Mouse (Mus musculus) embryo, embryonic 10.5 days (tissue): Measurements from ENCODE around the gene Cd200r4.
"Not testable (repeated sequence)": the region's sequence is repeated elsewhere in the genome, so short reads cannot be mapped to it uniquely, and the experiment has no call there.

Experiments used
- DNase-seq: peaks from one replicate; pipeline ENCODE4 v3.0.0-alpha.2; 2015; ENCODE audit warnings: low spot score

Gene Cd200r4

GRCm38 (mm10) chr16:44811544-44811943 is at the start of gene Cd200r4:
Gene Cd200r4, plus strand, starts transcription at chr16:44811733.
- DNase-seq = no peak

GRCm38 (mm10) chr16:44761811-44762210 is 49.7 kb upstream of the Cd200r4 start:
- DNase-seq = no peak

GRCm38 (mm10) chr16:44765555-44766319 is 45.8 kb upstream of the Cd200r4 start, which contains the start of gene Cd200r1:
Gene Cd200r1, plus strand, starts transcription at chr16:44765736.
- no peak for DNase-seq

DNA sequence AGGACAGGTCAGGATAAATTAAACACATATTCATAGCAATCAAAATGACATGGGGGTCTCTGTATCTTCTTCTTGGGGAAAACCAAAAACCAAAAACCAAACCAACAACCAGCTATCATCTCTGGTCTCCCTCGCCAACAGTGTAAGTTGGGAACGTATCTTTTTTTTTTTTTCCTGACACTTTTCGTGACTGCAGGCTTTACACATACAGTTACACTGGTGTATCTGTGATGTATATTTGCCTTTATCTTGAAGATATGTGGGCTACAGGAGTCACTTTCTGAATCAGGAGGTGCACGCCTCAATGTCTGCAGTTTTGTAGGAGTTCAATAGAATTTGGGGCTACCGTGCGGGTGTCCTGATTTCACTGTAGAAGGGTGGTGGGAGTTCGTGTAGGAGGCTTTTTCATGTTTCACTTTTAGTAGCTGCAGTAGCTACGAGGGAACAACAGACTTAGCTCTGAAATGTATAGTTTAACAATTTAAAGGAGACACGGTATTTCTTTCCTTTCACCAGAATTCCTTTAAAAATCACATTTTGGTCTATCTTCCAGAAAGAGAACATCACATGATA is 45.1 kb upstream of the Cd200r4 start:
- DNase-seq = no peak

- DNase-seq = no peak
Measured at GRCm38 (mm10) chr16:44767506-44767905, 44.0 kb upstream of the Cd200r4 start.

DNA sequence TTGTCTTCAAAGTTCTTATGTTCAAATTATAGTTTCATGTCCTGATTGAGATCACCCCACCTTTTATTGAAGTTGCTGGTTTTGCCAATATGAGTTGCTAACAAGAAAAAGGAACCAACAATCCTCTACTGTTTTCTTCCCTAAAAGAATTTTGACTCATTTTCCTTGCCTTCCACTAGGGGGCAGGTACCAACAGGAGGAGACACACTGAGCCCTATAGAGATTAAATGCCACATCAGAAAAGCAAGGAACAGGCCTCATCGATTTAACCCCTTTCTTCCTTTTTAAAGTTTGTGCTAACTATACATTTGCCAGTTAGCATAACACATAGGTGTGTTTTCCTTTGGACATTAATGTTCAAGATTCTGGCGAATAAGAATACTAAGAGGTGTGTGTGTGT is 43.6 kb upstream of the Cd200r4 start:
- DNase-seq = peak; percentile 58

GRCm38 (mm10) chr16:44772577-44772976 is 39.0 kb upstream of the Cd200r4 start:
- no peak for DNase-seq

DNA sequence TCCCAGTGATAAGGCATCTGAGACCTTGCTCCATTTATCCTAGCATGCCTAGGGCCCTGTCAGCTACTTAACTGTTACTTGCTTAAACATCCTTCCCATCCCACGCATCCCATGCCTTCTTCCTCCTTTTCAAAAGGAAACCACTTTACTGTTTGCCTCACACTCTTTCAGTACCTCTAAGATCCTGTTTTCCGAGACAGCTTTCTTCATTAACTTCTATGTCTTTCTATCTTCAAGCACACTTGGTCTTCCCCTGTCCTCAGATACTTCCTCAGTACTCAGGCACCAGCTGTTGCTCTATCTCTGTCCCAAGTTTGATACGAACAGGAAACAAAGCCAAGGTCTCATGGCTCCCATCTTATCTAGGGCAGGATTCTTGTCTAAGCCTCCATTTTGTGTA is 37.9 kb upstream of the Cd200r4 start:
- no peak for DNase-seq

GRCm38 (mm10) chr16:44774201-44774600 is 37.3 kb upstream of the Cd200r4 start:
- DNase-seq = no peak

GRCm38 (mm10) chr16:44778538-44779147 is 32.9 kb upstream of the Cd200r4 start:
- no peak for DNase-seq

DNA sequence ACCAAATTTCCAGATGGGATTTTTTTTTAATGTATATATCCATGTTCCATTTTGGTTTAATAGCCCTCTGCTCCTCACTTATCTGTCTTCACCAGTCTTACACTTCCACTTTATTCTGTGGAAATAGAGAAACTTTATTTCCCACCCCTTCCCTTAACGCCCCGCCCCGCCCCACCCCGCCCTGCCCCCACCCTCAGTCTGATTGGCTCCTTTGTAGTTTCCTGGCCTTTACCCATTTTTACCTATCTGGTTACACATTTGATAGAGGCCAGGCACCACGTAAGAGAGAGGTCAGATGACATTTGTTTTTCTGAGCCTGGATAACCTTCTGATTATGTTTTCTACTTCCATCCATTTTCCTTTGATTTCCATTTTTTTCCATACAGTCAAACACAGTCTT is 32.0 kb upstream of the Cd200r4 start:
- no peak for DNase-seq

DNA sequence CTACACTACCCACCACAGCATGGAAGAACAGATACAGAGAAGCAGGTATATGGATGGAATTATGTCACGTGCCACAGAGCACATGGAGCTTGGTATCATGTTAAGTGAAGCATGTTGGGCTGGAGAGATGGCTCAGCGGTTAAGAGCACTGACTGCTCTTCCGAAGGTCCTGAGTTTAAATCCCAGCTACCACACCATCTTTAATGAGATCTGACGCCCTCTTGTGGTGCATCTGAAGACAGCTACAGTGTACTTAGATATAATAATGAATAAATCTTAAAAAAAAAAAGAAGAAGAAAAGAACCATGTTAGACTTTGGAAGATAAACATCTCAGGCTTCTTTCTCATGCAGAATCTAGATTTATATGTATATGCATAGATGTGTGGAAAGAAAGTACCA is 30.8 kb upstream of the Cd200r4 start:
- DNase-seq = no peak

DNA sequence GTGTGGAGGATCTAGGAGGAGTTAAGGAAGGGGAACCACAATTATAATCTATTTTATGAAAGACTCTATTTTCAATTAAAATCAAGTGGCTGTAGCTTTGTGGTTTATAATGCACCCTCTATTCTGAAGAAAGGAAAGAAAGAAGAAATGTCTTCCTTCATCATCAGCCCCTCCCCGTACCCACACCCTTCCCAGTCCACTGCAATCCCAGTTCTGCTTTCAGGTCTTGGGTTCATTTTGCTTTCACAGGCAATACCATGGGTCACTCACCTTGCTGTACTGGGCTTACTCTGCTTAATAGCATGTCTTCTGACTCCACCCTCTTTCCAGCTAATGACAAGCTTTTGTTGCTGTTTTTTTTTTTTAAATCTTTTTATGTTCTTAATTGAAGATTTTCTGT is 24.6 kb upstream of the Cd200r4 start:
- DNase-seq = no peak

DNA sequence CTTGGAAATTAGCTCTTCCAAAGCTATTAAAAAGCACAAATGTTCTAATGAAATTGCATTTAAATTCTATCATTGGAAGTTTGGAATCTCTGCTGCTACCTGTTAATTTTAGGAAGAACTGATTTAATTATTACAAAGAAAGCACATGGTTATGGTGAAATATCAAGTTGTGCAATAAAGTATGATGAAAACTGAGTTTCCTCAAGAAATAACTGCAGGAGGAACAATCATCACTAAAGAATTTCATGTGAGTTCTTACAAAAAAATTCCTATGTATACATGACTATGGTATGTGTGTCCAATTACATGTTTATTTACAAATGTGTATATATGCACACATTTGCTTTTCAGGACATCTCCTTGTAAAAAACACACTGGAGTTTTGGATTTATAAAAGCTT is 17.1 kb upstream of the Cd200r4 start:
- no peak for DNase-seq

DNA sequence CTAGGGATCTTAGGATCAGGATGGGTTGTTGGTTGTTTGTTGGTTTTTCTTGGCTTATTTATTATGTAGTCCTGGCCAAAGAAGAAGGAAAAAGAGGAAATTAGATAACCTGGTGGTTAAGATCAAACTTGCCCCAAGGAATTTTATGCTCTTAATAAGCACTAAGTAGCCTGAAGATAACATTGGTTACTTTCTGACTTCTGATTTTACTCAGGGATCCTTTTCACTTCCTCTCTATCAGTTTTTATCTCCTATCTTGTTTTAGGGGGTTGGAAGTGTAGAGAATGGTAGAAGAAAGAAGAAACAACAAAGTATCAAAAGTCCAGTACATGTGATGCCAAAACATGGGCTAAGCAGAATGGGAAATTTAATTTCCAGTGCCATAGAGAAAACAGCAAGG is 5.6 kb upstream of the Cd200r4 start:
- DNase-seq = no peak

DNA sequence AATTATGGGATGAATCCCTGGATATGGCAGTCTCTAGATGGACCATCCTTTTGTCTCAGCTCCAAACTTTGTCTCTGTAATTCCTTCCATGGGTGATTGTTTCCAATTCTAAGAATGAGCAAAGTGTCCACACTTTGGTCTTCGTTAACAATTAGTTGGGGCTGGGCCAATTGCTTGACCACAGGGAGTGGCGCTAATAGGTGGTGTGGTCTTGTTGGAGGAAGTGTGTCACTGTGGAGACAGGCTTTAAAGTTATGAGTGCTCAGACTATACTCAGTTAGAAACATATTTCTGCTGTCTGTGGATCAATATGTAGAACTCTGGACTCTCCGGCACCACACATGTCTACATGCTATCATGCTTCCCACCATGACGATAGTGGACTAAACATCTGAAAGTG is 1.3 kb upstream of the Cd200r4 start:
- not testable (repeated sequence) for DNase-seq

GRCm38 (mm10) chr16:44812468-44813065 is 1.0 kb downstream of the Cd200r4 start:
- DNase-seq = no peak

GRCm38 (mm10) chr16:44818010-44818409 is 6.5 kb downstream of the Cd200r4 start:
- DNase-seq = no peak

DNA sequence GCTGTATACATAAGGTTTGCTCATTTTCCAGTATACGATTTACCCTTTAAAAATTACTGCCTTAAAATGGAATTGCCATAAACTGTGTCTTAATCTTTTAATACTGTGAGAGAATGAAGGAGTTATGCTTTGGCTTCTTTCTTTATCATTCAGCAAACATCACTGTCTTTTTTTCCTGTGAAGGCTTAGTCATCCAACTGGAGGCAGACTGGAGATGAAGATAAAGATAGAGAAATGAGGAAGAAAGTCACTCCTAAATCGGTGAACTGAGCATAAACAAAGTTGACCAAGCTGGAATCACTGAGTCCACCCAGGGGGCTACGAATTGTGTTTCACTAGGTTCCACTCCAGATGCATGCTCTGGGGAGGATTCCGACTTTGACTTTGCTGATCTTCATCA is 9.0 kb downstream of the Cd200r4 start:
- DNase-seq = no peak

DNA sequence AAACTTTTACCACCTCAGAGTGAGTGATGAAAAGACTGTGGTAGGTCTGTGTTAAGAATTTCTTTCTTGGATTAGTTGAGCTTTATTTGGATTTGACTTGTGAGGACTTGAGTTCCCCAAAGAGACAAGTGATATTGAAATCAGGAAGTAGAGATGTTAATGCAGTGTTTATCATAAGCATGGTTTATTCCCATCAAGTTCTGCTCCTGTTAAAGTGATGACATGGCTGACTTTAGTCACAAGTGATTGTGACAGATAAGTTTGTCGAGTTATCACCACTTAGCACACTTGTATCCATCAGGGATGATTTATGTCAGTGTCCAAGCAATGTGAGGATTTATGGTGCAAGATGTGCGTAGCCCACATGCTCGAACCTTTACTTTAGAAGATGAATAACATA is 20.8 kb downstream of the Cd200r4 start:
- no peak for DNase-seq

DNA sequence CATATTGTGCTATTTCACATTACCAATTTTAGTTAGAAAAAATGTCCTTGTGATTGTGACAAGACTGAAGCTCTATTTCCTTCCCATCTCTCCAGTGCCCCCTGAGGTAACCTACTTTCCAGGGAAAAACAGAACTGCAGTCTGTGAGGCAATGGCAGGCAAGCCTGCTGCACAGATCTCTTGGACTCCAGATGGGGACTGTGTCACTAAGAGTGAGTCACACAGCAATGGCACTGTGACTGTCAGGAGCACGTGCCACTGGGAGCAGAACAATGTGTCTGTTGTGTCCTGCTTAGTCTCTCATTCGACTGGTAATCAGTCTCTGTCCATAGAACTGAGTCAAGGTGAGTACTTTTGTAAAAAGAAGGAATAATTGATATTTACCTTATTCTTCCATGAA is 21.7 kb downstream of the Cd200r4 start:
- not testable (repeated sequence) for DNase-seq

- DNase-seq = no peak
Measured at GRCm38 (mm10) chr16:44866797-44867196, 55.3 kb downstream of the Cd200r4 start, which contains the start of gene Cd200r2. Gene Cd200r2, plus strand, starts transcription at chr16:44867097.

DNA sequence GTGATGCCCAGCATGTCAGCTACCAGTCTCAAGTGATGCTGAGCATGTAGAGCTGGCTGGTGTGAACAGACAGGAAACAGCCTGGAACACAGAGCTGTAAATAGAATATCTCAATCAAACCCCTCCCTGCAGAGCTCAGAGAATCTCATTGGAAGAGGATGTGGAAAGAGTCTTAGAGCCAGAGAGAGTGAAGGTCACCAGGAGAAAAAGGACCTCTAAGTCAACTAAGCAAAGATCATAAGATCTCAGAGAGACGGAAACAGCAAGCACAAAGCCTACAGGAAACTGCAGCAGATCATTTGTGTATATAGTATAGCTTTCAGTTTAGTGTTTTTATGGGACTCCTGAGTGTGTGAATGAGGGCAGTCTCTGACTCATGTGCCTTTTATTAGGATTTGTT is 63.6 kb downstream of the Cd200r4 start:
- no peak for DNase-seq
